Comparison of ENCODE assay signal across 9 mouse cellular contexts in genomic region chr17:25518144-25518543, GRCm38 (mm10). TPM values are rescaled to one million over a fixed set of nuclear protein-coding genes. Genes with fewer than 3 reads are reported as not detected.
DNase-seq lines count a peak whose midpoint lies in the region; ATAC-seq and TF ChIP-seq lines count a peak whose summit lies in the region.
"Had no signal": no experiment of that assay in that cellular context is flagged by ENCODE, and none has a peak within 500 bp of the region (broad histone marks: within the 10 kb centered on the region; RNA-seq: fewer than 3 reads in every experiment).

No protein-coding gene starts in this region.

- no peak for DNase-seq in heart, embryonic 10.5 days (ENCODE audit: low spot score)
- peak; percentile 59 to 66 for DNase-seq in frontal cortex, postnatal 10 days (ENCODE audit: low spot score in 2 of 2)
- DNase-seq in left cerebral cortex, postnatal 14 days (ENCODE audit: low spot score in 2 of 2): peak; percentile 36 to 52
- DNase-seq in right cerebral cortex, postnatal 25 days: peak; percentile 32
- no peak for DNase-seq in kidney, adult 2 months
- no peak for DNase-seq in adrenal gland, adult 8-10 months

- no peak for TF ChIP-seq CTCF in kidney, adult 2 months (conservative IDR thresholded peaks at IDR 0.05; ENCODE audit: insufficient read depth, insufficient read length, low read depth, low read length)

- no peak for TF ChIP-seq POLR2A in kidney, adult 2 months (IDR thresholded peaks at IDR 0.05; ENCODE audit: low read depth, low read length)

- no peak overlapping the region for H3K4me3 ChIP-seq in heart, embryonic 10.5 days
- H3K4me3 ChIP-seq in heart, embryonic 12.5 days: no peak overlapping the region
- H3K4me3 ChIP-seq in kidney, adult 2 months (ENCODE audit: insufficient read depth, low read depth, low read length): no peak overlapping the region
- H3K4me3 ChIP-seq: limb, embryonic 12.5 days had no signal

- H3K9me3 ChIP-seq in heart, embryonic 10.5 days: no peaks in the 10 kb centered on the region
- no peaks in the 10 kb centered on the region; the same call in 1 of the 2 replicates for H3K9me3 ChIP-seq in heart, embryonic 12.5 days (replicated peaks)
- H3K9me3 ChIP-seq: limb, embryonic 12.5 days had no signal

- H3K4me1 ChIP-seq in heart, embryonic 10.5 days: peaks cover 20% of the 10 kb centered on the region
- H3K4me1 ChIP-seq in heart, embryonic 12.5 days (replicated peaks): peaks cover 11% of the 10 kb centered on the region
- no peaks in the 10 kb centered on the region for H3K4me1 ChIP-seq in kidney, adult 2 months (ENCODE audit: control insufficient read depth, insufficient read depth, low read length)

- ATAC-seq in heart, embryonic 12.5 days (ENCODE audit: insufficient number of reproducible peaks, low FRiP score): no peak
- no peak for ATAC-seq in megakaryocyte progenitor cell, adult 5-6 weeks (replicated peaks; ENCODE audit: poor library complexity)

- H3K36me3 ChIP-seq in heart, embryonic 10.5 days: no peaks in the 10 kb centered on the region
- no peaks in the 10 kb centered on the region for H3K36me3 ChIP-seq in heart, embryonic 12.5 days
- no peaks in the 10 kb centered on the region for H3K36me3 ChIP-seq in kidney, adult 2 months (ENCODE audit: control insufficient read depth, insufficient read depth, low read length)
- H3K36me3 ChIP-seq: limb, embryonic 12.5 days had no signal

- H3K9ac ChIP-seq in heart, embryonic 12.5 days: no peak overlapping the region
- H3K9ac ChIP-seq: limb, embryonic 12.5 days had no signal

- H3K27me3 ChIP-seq in heart, embryonic 10.5 days (ENCODE audit: insufficient read depth, poor library complexity, severe bottlenecking): peaks cover 33% of the 10 kb centered on the region
- peaks cover 23% of the 10 kb centered on the region for H3K27me3 ChIP-seq in heart, embryonic 12.5 days (replicated peaks)
- no peaks in the 10 kb centered on the region for H3K27me3 ChIP-seq in kidney, adult 2 months (replicated peaks; ENCODE audit: control insufficient read depth, insufficient read depth, low read length)
- H3K27me3 ChIP-seq: limb, embryonic 12.5 days had no signal

- no peak overlapping the region for H3K4me2 ChIP-seq in heart, embryonic 12.5 days
- H3K4me2 ChIP-seq: limb, embryonic 12.5 days had no signal

- peak overlapping the region; percentile 37; the same call in 1 of the 2 replicates for H3K27ac ChIP-seq in heart, embryonic 10.5 days
- no peak overlapping the region for H3K27ac ChIP-seq in heart, embryonic 12.5 days (ENCODE audit: poor library complexity, severe bottlenecking)
- no peak overlapping the region for H3K27ac ChIP-seq in kidney, adult 2 months (ENCODE audit: insufficient read depth, low read depth, low read length)
- H3K27ac ChIP-seq: limb, embryonic 12.5 days had no signal

- 88% methylated on average over 17 of the region's 17 CpGs for WGBS in heart, embryonic 10.5 days
- WGBS in heart, embryonic 12.5 days: 90% methylated on average over 14 of the region's 17 CpGs
- WGBS in kidney, adult 2 months: 64% methylated on average over 17 of the region's 17 CpGs

- intact Hi-C loops in left cerebral cortex, postnatal 14 days (cut with DNase I): loop anchor here (2.0 kb wide), 1 partner anchor 45 kb away; no protein-coding TSS in a partner anchor

RNA-seq across cellular contexts. Expression of gene Sstr5, which starts 21.1 kb away (rescaled TPM):
- 1.1 and 1.5 TPM in 2 replicates for polyA plus RNA-seq in heart, embryonic 10.5 days (2016; fragmentation: Nextera tagmentation; extraction: Ambion mirVana)
- polyA plus RNA-seq in heart, embryonic 12.5 days (2016; fragmentation: Nextera tagmentation; extraction: Ambion mirVana): 0.63 and 0.67 TPM in 2 replicates
- under 1 TPM; 0.15 to 0.26 TPM for total RNA-seq in left cerebral cortex, postnatal 14 days (2021)
- not detected in 2 replicates for polyA plus RNA-seq in kidney, adult 2 months (2012; rRNA removed)
- 1 to 10 TPM; 1.0 to 1.4 (median 1.2) TPM for total RNA-seq in adrenal gland, adult 8-10 months (2022)
- not detected in 2 replicates for total RNA-seq in megakaryocyte progenitor cell, adult 5-6 weeks (2015)
- total RNA-seq in megakaryocyte progenitor cell, adult 5-6 weeks (2017): not detected in 2 replicates

RNA-seq across cellular contexts. Expression of gene Sox8, which starts 52.3 kb away (rescaled TPM):
- polyA plus RNA-seq in heart, embryonic 10.5 days (2016; fragmentation: Nextera tagmentation; extraction: Ambion mirVana): 2.0 and 3.6 TPM in 2 replicates
- polyA plus RNA-seq in heart, embryonic 12.5 days (2016; fragmentation: Nextera tagmentation; extraction: Ambion mirVana): 1.6 and 1.9 TPM in 2 replicates
- 10 to 100 TPM; 62.2 to 70.1 TPM for total RNA-seq in left cerebral cortex, postnatal 14 days (2021)
- 0.70 and 0.76 TPM in 2 replicates for polyA plus RNA-seq in kidney, adult 2 months (2012; rRNA removed)
- total RNA-seq in adrenal gland, adult 8-10 months (2022): 1 to 10 TPM in 3 of 4 experiments, under 1 TPM in 1; 0.92 to 2.6 (median 1.2) TPM
- total RNA-seq in megakaryocyte progenitor cell, adult 5-6 weeks (2015): not detected in 2 replicates
- not detected in 2 replicates for total RNA-seq in megakaryocyte progenitor cell, adult 5-6 weeks (2017)

Comparison
In these comparisons a context has a peak if more than half of its experiments do, and no peak if none do; other contexts are left out.
1. DNase-seq: peak in frontal cortex, postnatal 10 days (2 of 2), left cerebral cortex, postnatal 14 days (2 of 2) and right cerebral cortex, postnatal 25 days (single experiment); none in heart, embryonic 10.5 days (single experiment), kidney, adult 2 months (single experiment) and adrenal gland, adult 8-10 months (single experiment).
2. RNA of gene Sox8, which starts 52.3 kb away (total RNA-seq): 62.2 to 70.1 TPM in left cerebral cortex, postnatal 14 days; 0.92 to 2.6 TPM in adrenal gland, adult 8-10 months and not detected in megakaryocyte progenitor cell, adult 5-6 weeks; every median in the first group is over 10 times any median in the second.